Mouse (Mus musculus) erythroblast, embryonic 14.5 days (primary cell): ENCODE data around the gene Pip5k1c.

ENCODE experiments used
- GATA1 ChIP-seq: IDR thresholded peaks from 2 replicates; pipeline ENCODE4 v1.6.1; 2012; ENCODE audit warnings: low read length, inconsistent platforms, mixed read lengths
- TAL1 ChIP-seq: IDR thresholded peaks from 3 replicates; pipeline ENCODE4 v1.6.1; 2012; ENCODE audit warnings: low read length, inconsistent platforms, mixed read lengths

GRCm38 (mm10) chr10:81245166-81245565 is 47.6 kb upstream of the Pip5k1c start:
- TF ChIP-seq GATA1, result no peak
- no peak for TF ChIP-seq TAL1
